Mouse (Mus musculus) megakaryocyte, embryonic 14.5 days (primary cell): Measurements from ENCODE around the gene Lyst.

Experiments used
- FLI1 ChIP-seq: IDR thresholded peaks from 2 replicates; pipeline ENCODE4 v1.6.1; 2012; ENCODE audit warnings: low read length, inconsistent platforms, mixed read lengths
- GATA1 ChIP-seq: IDR thresholded peaks from 3 replicates; pipeline ENCODE4 v1.6.1; 2012; ENCODE audit warnings: mixed read lengths, low read length, inconsistent platforms, borderline replicate concordance

GRCm38 (mm10) chr13:13609655-13610054 lies 19.5 kb downstream of the Lyst start:
- TF ChIP-seq GATA1 (no peak), FLI1 (no peak)
